Mouse (Mus musculus): ENCODE data around the gene Dnm3. TPM values are rescaled to one million over a fixed set of nuclear protein-coding genes. Genes with fewer than 3 reads are reported as not detected.
A peak's percentile ranks its signal among the peaks of the same experiment; 100 is the strongest.

The Dnm3 gene
- polyA plus RNA-seq, 1 experiment from 2014 or later: 5.2 TPM

DNA sequence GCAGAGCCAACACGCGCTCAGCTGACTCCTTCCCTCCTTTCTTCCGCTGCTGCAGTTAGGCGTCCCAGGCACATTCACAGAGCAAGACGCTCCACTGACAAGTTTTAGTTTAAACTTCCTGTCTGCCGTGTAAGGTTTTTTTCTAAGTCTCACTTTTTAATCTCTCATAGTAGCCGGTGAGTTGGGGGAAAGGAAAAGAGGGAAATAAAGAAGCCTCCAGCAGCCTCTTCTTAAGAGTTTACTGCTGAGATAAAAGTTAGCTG lies 473.4 kb downstream of the Dnm3 start:
- ATAC-seq: no peak
- Histone ChIP-seq H3K9me3 (ENCODE audit: control insufficient read depth, low read length) (no peaks in the 10 kb centered on the region), H3K27me3 (replicated peaks; ENCODE audit: control insufficient read depth, insufficient read depth, low read length) (no peaks in the 10 kb centered on the region), H3K4me2 (ENCODE audit: low read depth, low read length) (0 out of 2 replicates have a peak overlapping the region, but pooled peaks have one; percentile 26), H3K36me3 (ENCODE audit: control insufficient read depth, insufficient read depth, low read length) (no peaks in the 10 kb centered on the region), H3K9ac (ENCODE audit: low read depth, low read length) (peak overlapping the region; percentile 38), H3K4me3 (ENCODE audit: low read length) (no peak overlapping the region), H3K4me1 (ENCODE audit: control insufficient read depth, insufficient read depth, low read length) (peaks cover 23% of the 10 kb centered on the region), H3K27ac (ENCODE audit: low read length) (peak overlapping the region; percentile 84)
- 27% methylated on average over 7 of the region's 7 CpGs for WGBS

GRCm38 (mm10) chr1:162003729-162004517 lies 473.9 kb downstream of the Dnm3 start:
- peaks cover 26% of the 10 kb centered on the region for H3K4me1 ChIP-seq (ENCODE audit: control insufficient read depth, insufficient read depth, low read length)
- peak overlapping the region; percentile 38 for H3K9ac ChIP-seq (ENCODE audit: low read depth, low read length)
- no peak overlapping the region for H3K4me3 ChIP-seq (ENCODE audit: low read length)
- no peaks in the 10 kb centered on the region for H3K36me3 ChIP-seq (ENCODE audit: control insufficient read depth, insufficient read depth, low read length)
- H3K27ac ChIP-seq (ENCODE audit: low read length): peak overlapping the region; percentile 84
- WGBS: 58% methylated on average over 14 of the region's 14 CpGs
- no peak for ATAC-seq
- H3K9me3 ChIP-seq (ENCODE audit: control insufficient read depth, low read length): no peaks in the 10 kb centered on the region
- H3K4me2 ChIP-seq (ENCODE audit: low read depth, low read length): no peak overlapping the region
- H3K27me3 ChIP-seq (replicated peaks; ENCODE audit: control insufficient read depth, insufficient read depth, low read length): no peaks in the 10 kb centered on the region

DNA sequence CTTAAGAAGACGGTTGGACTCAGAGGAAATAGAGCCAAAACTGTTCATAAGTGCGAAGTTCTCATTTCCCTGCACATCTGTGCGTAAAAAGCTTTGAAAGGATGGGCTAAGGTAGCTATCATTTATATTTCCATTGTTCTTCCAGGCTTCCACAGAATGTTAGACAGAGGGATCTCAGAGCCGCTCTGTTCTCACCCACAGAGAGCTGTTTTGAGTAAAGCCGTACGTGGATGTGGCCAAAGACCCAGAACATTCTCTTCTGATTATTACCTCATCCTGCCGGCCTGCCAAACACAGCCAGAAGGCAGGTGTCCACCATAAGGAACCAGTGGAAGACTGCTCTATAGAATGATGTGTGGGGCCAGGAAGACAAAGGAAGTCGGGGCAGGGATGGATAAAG lies 476.5 kb downstream of the Dnm3 start:
- Histone ChIP-seq H3K4me1 (ENCODE audit: control insufficient read depth, insufficient read depth, low read length) (peaks cover 21% of the 10 kb centered on the region), H3K36me3 (ENCODE audit: control insufficient read depth, insufficient read depth, low read length) (no peaks in the 10 kb centered on the region), H3K9ac (ENCODE audit: low read depth, low read length) (no peak overlapping the region), H3K27me3 (replicated peaks; ENCODE audit: control insufficient read depth, insufficient read depth, low read length) (no peaks in the 10 kb centered on the region), H3K9me3 (ENCODE audit: control insufficient read depth, low read length) (no peaks in the 10 kb centered on the region), H3K4me3 (ENCODE audit: low read length) (no peak overlapping the region), H3K27ac (ENCODE audit: low read length) (peak overlapping the region; percentile 62), H3K4me2 (ENCODE audit: low read depth, low read length) (no peak overlapping the region)
- WGBS: 63% methylated on average over 8 of the region's 8 CpGs
- peak; percentile 22; the same call in 1 of the 2 replicates for ATAC-seq

GRCm38 (mm10) chr1:161999882-162000371 lies 477.9 kb downstream of the Dnm3 start:
- Histone ChIP-seq H3K27me3 (replicated peaks; ENCODE audit: control insufficient read depth, insufficient read depth, low read length) (no peaks in the 10 kb centered on the region), H3K4me2 (ENCODE audit: low read depth, low read length) (no peak overlapping the region; the same call in 1 of the 2 replicates), H3K27ac (ENCODE audit: low read length) (peak overlapping the region; percentile 78), H3K36me3 (ENCODE audit: control insufficient read depth, insufficient read depth, low read length) (no peaks in the 10 kb centered on the region), H3K4me1 (ENCODE audit: control insufficient read depth, insufficient read depth, low read length) (peaks cover 15% of the 10 kb centered on the region), H3K9ac (ENCODE audit: low read depth, low read length) (peak overlapping the region; percentile 56; the same call in 1 of the 2 replicates), H3K4me3 (ENCODE audit: low read length) (peak overlapping the region; percentile 12; the same call in 1 of the 2 replicates), H3K9me3 (ENCODE audit: control insufficient read depth, low read length) (no peaks in the 10 kb centered on the region)
- 7% methylated on average over 4 of the region's 4 CpGs for WGBS
- ATAC-seq: peak; percentile 69

- peak; percentile 13; the same call in 1 of the 2 replicates for ATAC-seq
- Histone ChIP-seq H3K27me3 (replicated peaks; ENCODE audit: control insufficient read depth, insufficient read depth, low read length) (no peaks in the 10 kb centered on the region), H3K4me3 (ENCODE audit: low read length) (no peak overlapping the region), H3K4me1 (ENCODE audit: control insufficient read depth, insufficient read depth, low read length) (peaks cover 9% of the 10 kb centered on the region), H3K27ac (ENCODE audit: low read length) (peak overlapping the region; percentile 23), H3K4me2 (ENCODE audit: low read depth, low read length) (no peak overlapping the region), H3K36me3 (ENCODE audit: control insufficient read depth, insufficient read depth, low read length) (no peaks in the 10 kb centered on the region), H3K9ac (ENCODE audit: low read depth, low read length) (no peak overlapping the region), H3K9me3 (ENCODE audit: control insufficient read depth, low read length) (no peaks in the 10 kb centered on the region)
- WGBS: 46% methylated on average over 5 of the region's 5 CpGs
Measured at GRCm38 (mm10) chr1:161999338-161999737, 478.5 kb downstream of the Dnm3 start.

GRCm38 (mm10) chr1:161998781-161999180 lies 479.1 kb downstream of the Dnm3 start:
- ATAC-seq: no peak
- Histone ChIP-seq H3K4me2 (ENCODE audit: low read depth, low read length) (no peak overlapping the region), H3K27ac (ENCODE audit: low read length) (peak overlapping the region; percentile 33; the same call in 1 of the 2 replicates), H3K36me3 (ENCODE audit: control insufficient read depth, insufficient read depth, low read length) (no peaks in the 10 kb centered on the region), H3K9ac (ENCODE audit: low read depth, low read length) (no peak overlapping the region), H3K9me3 (ENCODE audit: control insufficient read depth, low read length) (no peaks in the 10 kb centered on the region), H3K4me1 (ENCODE audit: control insufficient read depth, insufficient read depth, low read length) (peaks cover 6% of the 10 kb centered on the region), H3K27me3 (replicated peaks; ENCODE audit: control insufficient read depth, insufficient read depth, low read length) (no peaks in the 10 kb centered on the region), H3K4me3 (ENCODE audit: low read length) (no peak overlapping the region)
- 52% methylated on average over 4 of the region's 4 CpGs for WGBS

DNA sequence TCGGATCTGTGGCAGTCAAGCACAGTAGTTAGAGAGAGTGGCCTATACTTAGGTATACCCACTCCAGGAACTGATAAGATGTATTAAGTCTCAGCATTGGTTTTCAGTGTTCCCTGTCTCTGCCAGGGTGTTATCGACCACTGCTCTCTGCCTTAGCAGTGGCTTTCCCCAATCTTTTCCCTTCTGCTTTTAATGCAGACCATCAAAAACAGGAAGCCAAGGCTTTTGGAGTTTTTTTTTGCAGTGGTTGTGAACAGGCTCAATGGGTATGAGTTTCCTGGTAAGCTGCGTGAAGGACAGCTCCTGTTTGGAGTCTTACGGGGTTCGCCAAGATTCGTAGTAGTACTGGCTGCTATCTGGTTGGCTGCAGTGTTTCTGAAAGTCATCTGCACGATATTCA lies 485.4 kb downstream of the Dnm3 start:
- H3K9me3 ChIP-seq (ENCODE audit: control insufficient read depth, low read length): no peaks in the 10 kb centered on the region
- H3K27ac ChIP-seq (ENCODE audit: low read length): no peak overlapping the region
- H3K4me3 ChIP-seq (ENCODE audit: low read length): no peak overlapping the region
- H3K4me1 ChIP-seq (ENCODE audit: control insufficient read depth, insufficient read depth, low read length): no peaks in the 10 kb centered on the region
- ATAC-seq: no peak
- H3K27me3 ChIP-seq (replicated peaks; ENCODE audit: control insufficient read depth, insufficient read depth, low read length): no peaks in the 10 kb centered on the region
- H3K9ac ChIP-seq (ENCODE audit: low read depth, low read length): no peak overlapping the region
- H3K36me3 ChIP-seq (ENCODE audit: control insufficient read depth, insufficient read depth, low read length): no peaks in the 10 kb centered on the region
- no peak overlapping the region for H3K4me2 ChIP-seq (ENCODE audit: low read depth, low read length)
- 84% methylated on average over 7 of the region's 7 CpGs for WGBS

DNA sequence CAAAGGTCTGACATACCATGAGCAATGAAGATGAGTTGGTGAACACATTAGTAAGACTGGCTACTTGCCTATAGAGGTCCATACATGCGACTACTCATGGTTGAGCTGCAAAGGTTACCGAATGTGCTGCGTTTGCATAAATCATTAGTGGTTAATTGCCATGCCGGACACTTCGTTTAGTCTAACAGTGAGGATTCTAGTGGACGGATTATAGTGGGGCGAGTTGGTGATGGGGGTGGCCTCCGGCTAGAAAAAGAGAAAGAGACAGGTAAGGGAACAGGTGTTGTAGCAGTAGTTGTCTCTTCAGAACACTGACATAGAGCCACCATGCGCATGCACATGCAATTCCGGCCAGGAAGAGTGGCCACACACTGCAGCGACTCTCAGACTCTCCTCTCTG lies 486.0 kb downstream of the Dnm3 start:
- Histone ChIP-seq H3K27me3 (replicated peaks; ENCODE audit: control insufficient read depth, insufficient read depth, low read length) (no peaks in the 10 kb centered on the region), H3K9ac (ENCODE audit: low read depth, low read length) (no peak overlapping the region), H3K4me2 (ENCODE audit: low read depth, low read length) (no peak overlapping the region), H3K36me3 (ENCODE audit: control insufficient read depth, insufficient read depth, low read length) (no peaks in the 10 kb centered on the region), H3K4me1 (ENCODE audit: control insufficient read depth, insufficient read depth, low read length) (no peaks in the 10 kb centered on the region), H3K9me3 (ENCODE audit: control insufficient read depth, low read length) (no peaks in the 10 kb centered on the region), H3K27ac (ENCODE audit: low read length) (no peak overlapping the region), H3K4me3 (ENCODE audit: low read length) (no peak overlapping the region)
- WGBS: 93% methylated on average over 11 of the region's 11 CpGs
- no peak for ATAC-seq

- Histone ChIP-seq H3K4me1 (ENCODE audit: control insufficient read depth, insufficient read depth, low read length) (no peaks in the 10 kb centered on the region), H3K9me3 (ENCODE audit: control insufficient read depth, low read length) (no peaks in the 10 kb centered on the region), H3K27me3 (replicated peaks; ENCODE audit: control insufficient read depth, insufficient read depth, low read length) (no peaks in the 10 kb centered on the region), H3K27ac (ENCODE audit: low read length) (no peak overlapping the region), H3K4me2 (ENCODE audit: low read depth, low read length) (no peak overlapping the region), H3K36me3 (ENCODE audit: control insufficient read depth, insufficient read depth, low read length) (no peaks in the 10 kb centered on the region), H3K9ac (ENCODE audit: low read depth, low read length) (no peak overlapping the region), H3K4me3 (ENCODE audit: low read length) (no peak overlapping the region)
- no peak for ATAC-seq
- WGBS: 52% methylated on average over 10 of the region's 10 CpGs
Measured at GRCm38 (mm10) chr1:161990684-161991578, 486.9 kb downstream of the Dnm3 start.

Data from intestine, embryonic 16.5 days (tissue).